Mouse (Mus musculus): ENCODE measurements at regions not wholly inside any gene's neighbourhood (a gene's known extent, or its start where the extent isn't known, plus 50 kb on each side); places are given as distances from the start of the nearest gene placed in this dataset.

- H3K4me2 ChIP-seq (replicated peaks; ENCODE audit: low read depth, low read length) = peak overlapping the region; percentile 32
- WGBS = 15% methylated on average over 21 of the region's 21 CpGs
- H3K9me3 ChIP-seq (ENCODE audit: control insufficient read depth, low read depth, low read length) = no peaks in the 10 kb centered on the region
- no peaks in the 10 kb centered on the region for H3K27me3 ChIP-seq (ENCODE audit: control insufficient read depth, insufficient read depth, low read length)
- no peaks in the 10 kb centered on the region for H3K36me3 ChIP-seq (ENCODE audit: control insufficient read depth, insufficient read depth, low read length)
- H3K9ac ChIP-seq (replicated peaks; ENCODE audit: low read depth, low read length) = no peak overlapping the region
- peak overlapping the region; percentile 78; the same call in 1 of the 2 replicates for H3K27ac ChIP-seq (ENCODE audit: low read length)
- H3K4me3 ChIP-seq (ENCODE audit: low read depth, low read length) = no peak overlapping the region
- H3K4me1 ChIP-seq (ENCODE audit: control insufficient read depth, insufficient read depth, low read length) = peaks cover 19% of the 10 kb centered on the region
- peak; percentile 81 for ATAC-seq (ENCODE audit: insufficient number of reproducible peaks, insufficient read depth, low FRiP score, low read depth)
Observed at GRCm38 (mm10) chr1:72944805-72945749, 70.4 kb upstream of the Igfbp5 start.

GRCm38 (mm10) chr1:72944221-72944620 lies 69.5 kb upstream of the Igfbp5 start:
- H3K9me3 ChIP-seq (ENCODE audit: control insufficient read depth, low read depth, low read length) = no peaks in the 10 kb centered on the region
- H3K4me3 ChIP-seq (ENCODE audit: low read depth, low read length) = no peak overlapping the region
- 39% methylated on average over 3 of the region's 3 CpGs for WGBS
- H3K27me3 ChIP-seq (ENCODE audit: control insufficient read depth, insufficient read depth, low read length) = no peaks in the 10 kb centered on the region
- no peaks in the 10 kb centered on the region for H3K36me3 ChIP-seq (ENCODE audit: control insufficient read depth, insufficient read depth, low read length)
- no peak overlapping the region for H3K9ac ChIP-seq (replicated peaks; ENCODE audit: low read depth, low read length)
- H3K4me2 ChIP-seq (replicated peaks; ENCODE audit: low read depth, low read length) = no peak overlapping the region
- no peak for ATAC-seq (ENCODE audit: insufficient number of reproducible peaks, insufficient read depth, low FRiP score, low read depth)
- peaks cover 19% of the 10 kb centered on the region for H3K4me1 ChIP-seq (ENCODE audit: control insufficient read depth, insufficient read depth, low read length)
- peak overlapping the region; percentile 78 for H3K27ac ChIP-seq (ENCODE audit: low read length)

DNA sequence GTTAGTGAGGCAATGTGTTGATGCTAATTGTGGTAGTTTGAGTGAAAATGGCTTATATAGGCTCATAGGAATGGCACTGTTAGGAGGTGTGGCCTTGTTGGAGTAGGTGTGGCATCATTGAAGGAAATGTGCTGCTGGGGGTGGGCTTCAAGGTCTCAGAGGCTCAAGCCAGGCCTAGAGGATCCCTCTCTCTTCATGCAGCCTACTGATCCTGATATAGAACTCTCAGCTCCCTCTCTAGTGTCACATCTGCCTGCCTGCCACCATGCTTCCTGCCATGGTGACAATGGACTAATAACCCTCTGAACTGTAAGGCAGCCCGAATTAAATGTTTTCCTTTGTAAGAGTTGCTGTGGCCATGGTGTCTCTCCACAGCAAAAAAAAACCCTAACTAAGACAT lies 68.4 kb upstream of the Igfbp5 start:
- Histone ChIP-seq H3K9me3 (ENCODE audit: control insufficient read depth, low read depth, low read length) (no peaks in the 10 kb centered on the region), H3K4me2 (replicated peaks; ENCODE audit: low read depth, low read length) (no peak overlapping the region), H3K36me3 (ENCODE audit: control insufficient read depth, insufficient read depth, low read length) (no peaks in the 10 kb centered on the region), H3K4me3 (ENCODE audit: low read depth, low read length) (no peak overlapping the region), H3K27me3 (ENCODE audit: control insufficient read depth, insufficient read depth, low read length) (no peaks in the 10 kb centered on the region), H3K4me1 (ENCODE audit: control insufficient read depth, insufficient read depth, low read length) (peaks cover 19% of the 10 kb centered on the region), H3K27ac (ENCODE audit: low read length) (no peak overlapping the region), H3K9ac (replicated peaks; ENCODE audit: low read depth, low read length) (no peak overlapping the region)
- 82% methylated on average over 1 of the region's 1 CpGs for WGBS
- no peak for ATAC-seq (ENCODE audit: insufficient number of reproducible peaks, insufficient read depth, low FRiP score, low read depth)

GRCm38 (mm10) chr1:72942351-72942750 lies 67.7 kb upstream of the Igfbp5 start:
- Histone ChIP-seq H3K27me3 (ENCODE audit: control insufficient read depth, insufficient read depth, low read length) (no peaks in the 10 kb centered on the region), H3K27ac (ENCODE audit: low read length) (no peak overlapping the region), H3K4me1 (ENCODE audit: control insufficient read depth, insufficient read depth, low read length) (peaks cover 19% of the 10 kb centered on the region), H3K4me2 (replicated peaks; ENCODE audit: low read depth, low read length) (no peak overlapping the region), H3K9me3 (ENCODE audit: control insufficient read depth, low read depth, low read length) (no peaks in the 10 kb centered on the region), H3K4me3 (ENCODE audit: low read depth, low read length) (no peak overlapping the region), H3K9ac (replicated peaks; ENCODE audit: low read depth, low read length) (no peak overlapping the region), H3K36me3 (ENCODE audit: control insufficient read depth, insufficient read depth, low read length) (no peaks in the 10 kb centered on the region)
- WGBS = 84% methylated on average over 9 of the region's 9 CpGs
- ATAC-seq (ENCODE audit: insufficient number of reproducible peaks, insufficient read depth, low FRiP score, low read depth) = no peak

DNA sequence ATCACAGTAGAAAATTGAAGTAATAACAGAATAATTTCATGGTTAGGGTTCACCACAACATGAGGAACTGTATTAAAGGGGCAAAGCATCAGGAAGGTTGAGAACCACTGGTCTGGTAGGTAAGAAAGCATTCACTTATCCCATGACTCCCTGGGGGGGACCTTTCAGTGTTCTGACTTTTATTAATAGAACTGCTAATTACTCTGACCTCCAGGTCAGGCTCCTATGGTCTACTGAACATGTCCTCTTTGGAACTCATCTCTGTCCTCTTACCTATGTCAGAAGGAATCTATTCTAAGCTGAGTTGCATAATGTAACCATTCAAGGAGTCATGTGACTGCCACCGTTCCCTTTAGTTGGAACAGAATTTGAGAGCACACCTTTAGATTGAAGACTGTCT lies 65.3 kb upstream of the Igfbp5 start:
- Histone ChIP-seq H3K9ac (replicated peaks; ENCODE audit: low read depth, low read length) (no peak overlapping the region), H3K4me2 (replicated peaks; ENCODE audit: low read depth, low read length) (no peak overlapping the region), H3K36me3 (ENCODE audit: control insufficient read depth, insufficient read depth, low read length) (no peaks in the 10 kb centered on the region), H3K27ac (ENCODE audit: low read length) (no peak overlapping the region), H3K9me3 (ENCODE audit: control insufficient read depth, low read depth, low read length) (no peaks in the 10 kb centered on the region), H3K4me1 (ENCODE audit: control insufficient read depth, insufficient read depth, low read length) (peaks cover 8% of the 10 kb centered on the region; the same call in 1 of the 2 replicates), H3K27me3 (ENCODE audit: control insufficient read depth, insufficient read depth, low read length) (no peaks in the 10 kb centered on the region), H3K4me3 (ENCODE audit: low read depth, low read length) (no peak overlapping the region)
- ATAC-seq (ENCODE audit: insufficient number of reproducible peaks, insufficient read depth, low FRiP score, low read depth) = no peak
- 90% methylated on average over 1 of the region's 1 CpGs for WGBS

DNA sequence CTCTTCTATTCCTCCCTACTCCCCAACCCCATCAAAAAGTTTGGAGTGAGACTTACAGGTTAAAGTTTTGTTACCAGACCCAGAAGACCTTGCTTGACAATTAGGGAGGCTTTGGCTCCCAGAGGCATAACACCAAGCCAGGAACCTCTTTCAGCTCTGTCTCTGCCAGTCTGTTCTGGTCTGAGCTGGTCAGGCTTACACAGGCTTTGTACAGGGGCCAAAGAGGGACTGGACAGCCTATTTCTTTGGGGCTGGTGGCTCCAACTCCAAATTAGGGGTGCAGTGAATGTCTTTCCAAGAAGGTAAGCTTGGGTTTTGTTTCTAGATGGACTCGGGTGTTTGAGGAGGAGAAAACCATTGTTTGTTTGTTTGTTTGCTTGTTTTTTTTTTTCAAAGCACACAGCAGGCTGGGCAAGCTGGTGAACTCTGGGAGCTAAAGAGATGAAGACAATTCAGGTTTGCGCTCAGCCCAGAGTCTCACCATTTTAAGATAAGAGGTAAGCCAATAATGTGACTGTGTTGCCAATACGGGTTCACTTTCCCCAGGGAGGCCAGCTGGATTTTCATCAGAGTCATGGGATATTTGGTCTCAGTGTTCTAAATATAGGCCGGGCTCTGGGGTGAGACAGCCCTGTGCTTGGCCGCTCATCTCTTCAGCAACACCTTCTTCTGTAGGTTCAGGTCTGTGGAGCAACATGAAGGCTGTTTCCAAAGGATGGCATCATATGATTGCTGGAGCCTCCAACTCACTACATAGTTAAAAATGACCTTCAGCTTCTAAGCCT lies 62.2 kb upstream of the Igfbp5 start:
- no peak for ATAC-seq (ENCODE audit: insufficient number of reproducible peaks, insufficient read depth, low FRiP score, low read depth)
- no peak overlapping the region for H3K4me3 ChIP-seq (ENCODE audit: low read depth, low read length)
- WGBS = 85% methylated on average over 5 of the region's 5 CpGs

DNA sequence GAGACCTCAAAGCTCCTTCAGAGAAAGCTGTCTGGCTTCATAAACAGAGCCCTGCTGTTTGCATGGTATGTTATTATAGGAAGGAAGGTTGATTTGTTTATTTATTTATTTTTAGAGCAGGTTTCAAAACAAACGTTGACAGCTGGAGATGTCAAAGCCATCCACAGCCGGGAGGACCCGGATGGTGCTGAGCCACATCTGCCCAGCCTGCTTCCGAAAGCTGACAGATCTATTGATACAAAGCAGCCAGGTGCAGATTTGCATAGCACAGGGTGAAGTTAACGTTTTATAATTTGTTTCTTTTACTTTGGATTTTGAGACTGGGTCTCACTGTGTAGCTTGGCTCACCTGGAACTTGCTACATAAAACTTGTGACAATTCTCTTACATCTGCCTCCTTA lies 61.5 kb upstream of the Igfbp5 start:
- ATAC-seq (ENCODE audit: insufficient number of reproducible peaks, insufficient read depth, low FRiP score, low read depth) = no peak
- WGBS = 34% methylated on average over 5 of the region's 5 CpGs

More for the DNA sequence above, 62.2 kb upstream of the Igfbp5 start:
- Histone ChIP-seq H3K27me3 (ENCODE audit: control insufficient read depth, insufficient read depth, low read length) (no peaks in the 10 kb centered on the region), H3K27ac (ENCODE audit: low read length) (no peak overlapping the region), H3K9me3 (ENCODE audit: control insufficient read depth, low read depth, low read length) (no peaks in the 10 kb centered on the region), H3K9ac (replicated peaks; ENCODE audit: low read depth, low read length) (no peak overlapping the region), H3K36me3 (ENCODE audit: control insufficient read depth, insufficient read depth, low read length) (no peaks in the 10 kb centered on the region), H3K4me1 (ENCODE audit: control insufficient read depth, insufficient read depth, low read length) (no peaks in the 10 kb centered on the region), H3K4me2 (replicated peaks; ENCODE audit: low read depth, low read length) (no peak overlapping the region)

DNA sequence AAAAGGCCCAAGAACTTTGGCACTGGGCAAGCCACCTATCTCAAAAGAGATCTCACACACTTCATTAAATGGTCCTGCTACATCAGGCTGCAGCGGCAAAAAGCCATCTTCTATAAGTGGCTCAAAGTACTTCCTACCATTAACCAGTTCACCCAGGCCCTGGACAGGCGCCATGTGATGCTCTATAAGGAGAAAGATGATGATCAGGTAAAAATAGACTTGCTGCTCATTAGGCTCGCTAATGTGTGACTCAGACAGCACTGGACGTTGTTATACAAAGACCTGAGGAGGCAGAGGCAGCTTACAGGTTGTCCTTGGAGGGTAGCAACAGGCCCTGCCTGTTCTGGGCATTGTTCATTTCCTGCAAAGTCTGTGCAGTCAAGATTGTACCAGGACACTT lies 60.4 kb upstream of the Igfbp5 start:
- Histone ChIP-seq H3K36me3 (ENCODE audit: control insufficient read depth, insufficient read depth, low read length) (no peaks in the 10 kb centered on the region), H3K27ac (ENCODE audit: low read length) (no peak overlapping the region), H3K4me3 (ENCODE audit: low read depth, low read length) (no peak overlapping the region), H3K4me1 (ENCODE audit: control insufficient read depth, insufficient read depth, low read length) (no peaks in the 10 kb centered on the region), H3K9ac (replicated peaks; ENCODE audit: low read depth, low read length) (no peak overlapping the region), H3K4me2 (replicated peaks; ENCODE audit: low read depth, low read length) (no peak overlapping the region), H3K27me3 (ENCODE audit: control insufficient read depth, insufficient read depth, low read length) (no peaks in the 10 kb centered on the region), H3K9me3 (ENCODE audit: control insufficient read depth, low read depth, low read length) (no peaks in the 10 kb centered on the region)
- no peak for ATAC-seq (ENCODE audit: insufficient number of reproducible peaks, insufficient read depth, low FRiP score, low read depth)
- WGBS = 70% methylated on average over 4 of the region's 4 CpGs

More for the DNA sequence above, 61.5 kb upstream of the Igfbp5 start:
- Histone ChIP-seq H3K27ac (ENCODE audit: low read length) (no peak overlapping the region), H3K27me3 (ENCODE audit: control insufficient read depth, insufficient read depth, low read length) (no peaks in the 10 kb centered on the region), H3K4me3 (ENCODE audit: low read depth, low read length) (no peak overlapping the region), H3K9ac (replicated peaks; ENCODE audit: low read depth, low read length) (no peak overlapping the region), H3K4me2 (replicated peaks; ENCODE audit: low read depth, low read length) (no peak overlapping the region), H3K9me3 (ENCODE audit: control insufficient read depth, low read depth, low read length) (no peaks in the 10 kb centered on the region), H3K36me3 (ENCODE audit: control insufficient read depth, insufficient read depth, low read length) (no peaks in the 10 kb centered on the region), H3K4me1 (ENCODE audit: control insufficient read depth, insufficient read depth, low read length) (no peaks in the 10 kb centered on the region)

Data from stomach, embryonic 14.5 days (tissue).